Mouse (Mus musculus) liver, postnatal 0 days (tissue): Measurements from ENCODE around the gene Pde6g. TPM values are rescaled to one million over a fixed set of nuclear protein-coding genes. Genes with fewer than 3 reads are reported as not detected.

ENCODE experiments used
- ATAC-seq: fragments of 200-750 bp; cut with Nextera tagmentation; 2 replicates; pipeline ENCODE4 v1.8.0; 2017; ENCODE audit warnings: mild to moderate bottlenecking, moderate library complexity
- DNase-seq: peaks from one replicate; pipeline ENCODE4 v3.0.0-alpha.2; 2016
- H3K27ac ChIP-seq: fragments of 300-500 bp; sonication (generic); 2 replicates; pipeline ENCODE4 v1.5.1; 2014; ENCODE audit warnings: antibody characterized with exemption, moderate library complexity, mild to moderate bottlenecking, low read depth
- H3K27me3 ChIP-seq: fragments of 300-500 bp; sonication (generic); 2 replicates; pipeline ENCODE4 v1.6.1; 2014; ENCODE audit warnings: low read length, control low read depth, mixed read lengths; ENCODE audit not compliant: insufficient read depth
- H3K36me3 ChIP-seq: fragments of 300-500 bp; sonication (generic); replicated peaks from 2 replicates; pipeline ENCODE4 v1.6.1; 2014; ENCODE audit warnings: mild to moderate bottlenecking, control low read depth, low read length, moderate library complexity, mixed read lengths; ENCODE audit not compliant: insufficient read depth
- H3K4me1 ChIP-seq: fragments of 300-500 bp; sonication (generic); 2 replicates; pipeline ENCODE4 v1.6.1; 2014; ENCODE audit warnings: antibody characterized with exemption, mild to moderate bottlenecking, control low read depth; ENCODE audit not compliant: insufficient read depth
- H3K4me2 ChIP-seq: fragments of 300-500 bp; sonication (generic); 2 replicates; pipeline ENCODE4 v1.6.1; 2014; ENCODE audit warnings: low read depth, mild to moderate bottlenecking, low read length, moderate library complexity, mixed read lengths
- H3K4me3 ChIP-seq: fragments of 300-500 bp; sonication (generic); 2 replicates; pipeline ENCODE4 v1.5.1; 2014; ENCODE audit warnings: low read depth, low read length
- H3K9ac ChIP-seq: fragments of 300-500 bp; sonication (generic); replicated peaks from 2 replicates; pipeline ENCODE4 v1.6.1; 2014; ENCODE audit warnings: mild to moderate bottlenecking, moderate library complexity
- H3K9me3 ChIP-seq: fragments of 300-500 bp; sonication (generic); 2 replicates; pipeline ENCODE4 v1.6.1; 2016; ENCODE audit warnings: mild to moderate bottlenecking, control low read depth, low read length, mixed read lengths
- CTCF ChIP-seq: sonication (generic); IDR thresholded peaks from 2 replicates; pipeline ENCODE4 v1.5.1; 2016; ENCODE audit warnings: antibody characterized with exemption, low read depth
- EP300 ChIP-seq: IDR thresholded peaks from 2 replicates; pipeline ENCODE4 v1.6.1; 2016; ENCODE audit warnings: antibody characterized with exemption, low read depth, mild to moderate bottlenecking
- WGBS: fragments of 180-500 bp; shearing (Covaris S2); extraction: QIAGEN DNeasy Blood & Tissue Kit; methylation state at CpG from one replicate; pipeline ENCODE4 v1.1.7; 2014; ENCODE audit not compliant: insufficient replicate concordance; 5-methylcytosine and 5-hydroxymethylcytosine counted together
- polyA plus RNA-seq: library from polyadenylated mRNA; unstranded; fragments of >200 nt; fragmentation: Nextera tagmentation; extraction: Ambion mirVana; gene quantifications from 2 replicates; pipeline ENCODE4 v1.2.1, GENCODE M21; 2015

Pde6g gene
- polyA plus RNA-seq, 1 experiment from 2014 or later: 0.20 TPM

DNA sequence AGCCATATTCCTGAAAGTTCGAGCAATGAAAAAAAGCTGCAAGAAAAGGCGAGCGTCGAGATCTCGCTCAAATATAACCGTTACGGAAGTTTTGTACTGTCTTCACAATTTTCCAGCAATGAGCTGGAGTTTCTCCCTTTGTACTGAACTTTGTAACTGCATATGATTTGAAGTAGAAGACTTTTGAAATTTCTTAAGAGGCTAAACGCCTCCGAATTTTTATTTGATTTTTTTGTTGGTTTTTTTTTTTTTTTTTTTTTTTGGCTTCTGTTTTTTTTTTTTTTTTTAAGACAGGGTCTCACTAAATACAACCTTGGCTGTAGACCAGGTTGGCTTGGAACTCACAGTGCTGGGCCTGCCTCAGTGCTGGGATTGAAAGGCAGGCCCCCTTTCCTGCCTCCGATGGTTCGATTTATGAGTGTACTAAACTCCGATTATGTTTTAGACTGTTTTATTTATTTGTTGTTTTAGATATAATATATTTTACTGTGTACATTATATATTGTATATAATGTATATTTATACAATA, 15.4 kb downstream of the Pde6g start:
- DNase-seq (no peak), ATAC-seq (no peak)
- H3K27me3 ChIP-seq: no peaks in the 10 kb centered on the region
- 26% methylated on average over 12 of the region's 12 CpGs for WGBS
- H3K4me1 ChIP-seq: 0 out of 2 replicates have a peak, but pooled peaks cover 9% of the 10 kb centered on the region
- H3K9me3 ChIP-seq: no peaks in the 10 kb centered on the region
- H3K36me3 ChIP-seq: peaks cover 20% of the 10 kb centered on the region
- peak overlapping the region; percentile 78 for H3K4me2 ChIP-seq
- TF ChIP-seq CTCF (no peak), EP300 (no peak)
- H3K4me3 ChIP-seq: peak overlapping the region; percentile 87
- H3K9ac ChIP-seq: peak overlapping the region; percentile 91
- H3K27ac ChIP-seq: peak overlapping the region; percentile 90

DNA sequence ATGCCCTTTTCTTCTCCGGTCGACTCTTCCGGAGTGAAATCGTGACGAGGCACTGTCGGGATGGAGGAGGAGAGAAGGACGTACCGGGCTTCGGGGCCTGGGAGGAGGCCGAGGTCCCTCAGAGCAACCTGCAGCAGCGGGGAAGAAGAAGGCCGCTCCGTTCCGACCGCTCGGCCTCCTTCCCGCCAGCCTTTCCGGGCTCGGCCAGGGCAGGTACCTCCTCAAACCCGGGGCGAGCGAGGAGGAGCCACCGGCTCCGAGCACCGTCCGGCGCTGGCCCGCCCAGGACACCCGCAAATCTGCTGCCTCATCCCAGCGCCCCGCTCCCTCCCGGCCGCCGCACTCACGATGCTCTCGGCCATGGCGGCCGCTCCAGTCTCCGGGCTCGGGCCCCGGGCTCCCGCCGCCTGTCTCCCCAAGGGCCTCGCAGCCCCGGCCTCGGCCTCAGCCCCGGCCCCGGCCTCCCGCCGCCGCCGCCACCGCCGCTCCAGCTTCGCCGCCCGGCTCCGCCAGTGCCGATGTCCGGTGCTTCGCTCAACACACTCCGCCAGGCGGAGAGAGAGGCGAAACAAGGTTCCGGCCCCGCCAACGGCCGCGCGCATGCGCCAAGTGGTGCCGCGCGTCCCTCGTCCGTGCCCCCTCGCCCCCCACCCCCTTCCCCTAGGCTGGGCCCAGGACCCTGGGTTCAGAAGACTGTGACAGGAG, 16.0 kb downstream of the Pde6g start, which contains the start of gene Nploc4:
Gene Nploc4 (minus strand): TSS at position 557 of the 705 bp plus-strand sequence.
- peak within 1 kb of the TSS; percentile 90 for H3K27ac ChIP-seq
- no peak for TF ChIP-seq EP300
- TF ChIP-seq CTCF: peak; percentile 24; the same call in 1 of the 2 replicates
- ATAC-seq (peak; percentile 92), DNase-seq (peak; percentile 92)
- H3K36me3 ChIP-seq: peaks cover 26% of the 10 kb centered on the region
- 0 out of 2 replicates have a peak, but pooled peaks cover 9% of the 10 kb centered on the region for H3K4me1 ChIP-seq
- WGBS: 3% methylated on average over 59 of the region's 77 CpGs
- peak within 1 kb of the TSS; percentile 91 for H3K9ac ChIP-seq
- no peaks in the 10 kb centered on the region for H3K9me3 ChIP-seq
- H3K27me3 ChIP-seq: no peaks in the 10 kb centered on the region
- peak within 1 kb of the TSS; percentile 78 for H3K4me2 ChIP-seq
- peak within 1 kb of the TSS; percentile 87 for H3K4me3 ChIP-seq

DNA sequence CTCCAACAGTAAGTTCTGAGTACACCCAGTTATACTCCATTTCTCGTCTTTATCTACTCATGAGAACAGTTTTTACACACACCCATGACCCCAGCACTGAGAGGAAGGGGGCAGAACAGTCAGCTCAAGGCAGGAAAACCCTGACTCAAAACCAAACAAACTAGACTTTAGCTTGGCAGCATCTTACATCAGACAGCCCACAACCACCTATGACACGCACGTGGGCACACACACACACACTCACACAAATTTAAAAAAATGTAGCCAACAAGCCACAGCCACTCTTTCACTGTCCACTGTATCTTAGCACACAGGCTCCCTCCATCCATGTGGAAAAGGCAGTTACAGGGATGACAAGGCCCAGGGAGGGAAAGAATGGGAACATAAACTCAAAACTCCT, 26.6 kb downstream of the Pde6g start:
- no peak for ATAC-seq
- DNase-seq: no peak
- Histone ChIP-seq H3K4me2 (no peak overlapping the region), H3K9ac (no peak overlapping the region), H3K27ac (no peak overlapping the region), H3K36me3 (peaks cover 75% of the 10 kb centered on the region), H3K4me1 (0 out of 2 replicates have a peak, but pooled peaks cover 4% of the 10 kb centered on the region), H3K4me3 (no peak overlapping the region), H3K27me3 (no peaks in the 10 kb centered on the region), H3K9me3 (no peaks in the 10 kb centered on the region)
- no peak for TF ChIP-seq EP300
- TF ChIP-seq CTCF: no peak
- WGBS: 87% methylated on average over 3 of the region's 3 CpGs

DNA sequence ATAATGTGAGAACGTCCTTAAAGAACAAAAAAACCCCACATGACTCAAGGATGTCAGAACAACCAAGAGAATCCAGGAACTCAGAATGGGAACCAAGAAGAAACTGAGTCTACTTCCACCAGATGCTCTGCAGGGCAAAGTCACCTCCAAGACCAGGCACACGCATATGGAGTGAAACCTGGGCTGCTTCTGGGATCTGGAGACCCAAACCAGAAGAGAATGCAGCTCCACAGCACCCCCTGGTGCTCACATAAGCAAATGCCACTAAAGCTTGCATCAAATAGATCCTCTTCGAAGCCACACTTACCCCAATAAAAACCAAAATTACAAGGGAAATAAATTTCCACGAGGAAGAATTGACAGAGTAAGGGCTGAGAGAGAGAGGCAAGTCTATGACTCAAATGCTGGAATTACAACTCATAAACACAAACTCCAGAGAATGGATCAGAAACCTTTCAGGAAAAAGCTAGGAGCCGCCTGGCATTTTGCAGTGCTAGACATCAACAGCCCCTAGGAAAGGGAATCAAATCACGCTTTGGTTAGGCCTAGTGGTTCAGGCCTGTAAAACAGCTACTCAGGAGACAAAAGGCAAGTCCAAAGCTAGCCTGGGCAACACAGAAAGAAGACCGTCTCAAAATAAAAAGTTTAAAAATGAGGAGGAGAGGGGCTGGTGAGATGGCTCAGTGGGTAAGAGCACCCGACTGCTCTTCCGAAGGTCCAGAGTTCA, 29.6 kb downstream of the Pde6g start:
- Histone ChIP-seq H3K9me3 (no peaks in the 10 kb centered on the region), H3K27me3 (no peaks in the 10 kb centered on the region), H3K4me2 (no peak overlapping the region), H3K36me3 (peaks cover 84% of the 10 kb centered on the region), H3K4me1 (0 out of 2 replicates have a peak, but pooled peaks cover 4% of the 10 kb centered on the region), H3K27ac (peak overlapping the region; percentile 62; the same call in 1 of the 2 replicates), H3K9ac (no peak overlapping the region), H3K4me3 (no peak overlapping the region)
- 70% methylated on average over 9 of the region's 9 CpGs for WGBS
- peak; percentile 72 for DNase-seq
- no peak for TF ChIP-seq EP300
- peak; percentile 80 for TF ChIP-seq CTCF
- ATAC-seq: peak; percentile 68

DNA sequence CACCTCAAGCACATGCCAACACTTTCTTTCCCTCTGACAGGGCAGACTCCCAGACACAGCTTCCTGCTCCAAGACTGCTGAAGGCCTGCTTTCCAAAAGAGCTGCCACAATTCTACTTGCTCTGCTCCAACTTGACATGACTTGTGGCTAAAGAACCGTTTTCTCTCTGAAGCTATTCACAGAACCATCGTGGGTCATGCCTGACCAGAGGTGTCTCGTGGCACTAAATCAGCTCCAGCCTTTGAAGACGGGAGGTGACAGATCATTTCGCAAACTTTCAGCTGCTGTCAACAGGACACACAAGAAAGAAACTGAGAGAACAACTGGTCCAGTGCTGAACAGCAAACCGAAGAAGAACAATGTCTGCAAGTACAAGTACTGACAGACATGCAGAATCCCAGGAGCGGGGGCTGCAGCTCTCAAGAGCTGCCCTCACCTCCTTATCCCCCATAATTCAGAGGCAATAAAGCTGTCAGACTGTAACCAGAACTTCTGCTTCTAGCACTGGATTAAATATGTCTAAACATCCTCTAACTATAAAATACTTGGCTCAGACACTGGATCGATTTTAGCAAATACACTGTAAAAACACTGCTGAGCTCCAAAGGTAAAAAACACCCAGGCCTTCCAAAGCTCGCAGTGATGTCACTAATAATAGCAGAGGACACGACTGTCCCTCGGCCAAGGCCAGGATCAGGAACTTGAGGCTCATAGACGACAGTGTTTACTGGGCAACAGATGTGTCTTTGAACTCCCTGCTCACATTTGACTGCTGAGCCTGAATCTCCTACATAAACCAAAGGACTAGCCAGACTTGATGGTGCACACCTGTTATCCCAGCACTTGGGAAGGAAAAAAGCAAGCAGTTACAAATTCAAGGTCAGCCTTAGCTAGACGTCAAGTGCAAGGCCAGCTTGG, 30.4 kb downstream of the Pde6g start:
- Histone ChIP-seq H3K36me3 (peaks cover 84% of the 10 kb centered on the region), H3K9me3 (no peaks in the 10 kb centered on the region)

More for the DNA sequence above, 30.4 kb downstream of the Pde6g start:
- ATAC-seq (peak; percentile 85), DNase-seq (no peak)
- WGBS: 70% methylated on average over 13 of the region's 13 CpGs
- Histone ChIP-seq H3K4me3 (no peak overlapping the region), H3K27me3 (no peaks in the 10 kb centered on the region), H3K4me1 (0 out of 2 replicates have a peak, but pooled peaks cover 4% of the 10 kb centered on the region), H3K27ac (peak overlapping the region; percentile 62), H3K9ac (no peak overlapping the region), H3K4me2 (no peak overlapping the region)
- TF ChIP-seq CTCF (no peak), EP300 (no peak)
